22 mouse cellular contexts compared by ENCODE assay signal in the genomic region with DNA sequence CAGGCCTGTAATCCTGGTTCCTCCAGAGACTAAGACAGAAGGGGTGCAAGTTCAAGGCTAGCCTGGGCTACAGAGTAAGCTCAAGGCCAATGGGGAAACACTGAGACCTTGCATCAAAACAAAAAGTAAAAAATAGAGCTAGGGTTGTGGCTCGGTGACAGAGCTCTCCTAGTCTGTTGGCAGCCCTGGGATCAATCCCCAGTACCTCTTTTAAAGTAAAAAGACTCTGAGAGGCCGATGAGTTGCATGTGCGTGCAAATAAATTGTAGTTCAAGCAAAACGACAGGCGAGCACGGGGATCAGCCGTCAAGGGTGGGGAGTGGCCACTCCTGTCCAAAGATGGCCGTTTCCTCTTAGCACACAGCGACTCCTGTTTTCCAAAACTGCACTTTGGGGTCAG. TPM values are rescaled to one million over a fixed set of nuclear protein-coding genes. Genes with fewer than 3 reads are reported as not detected.
A peak's percentile ranks its signal among the peaks of the same experiment; 100 is the strongest.
DNase-seq lines count a peak whose midpoint lies in the region; ATAC-seq and TF ChIP-seq lines count a peak whose summit lies in the region.
"Had no signal": no experiment of that assay in that cellular context is flagged by ENCODE, and none has a peak within 500 bp of the region (broad histone marks: within the 10 kb centered on the region; RNA-seq: fewer than 3 reads in every experiment).

No protein-coding gene starts in this region.

- WGBS in lung, postnatal 0 days: 32% methylated on average over 9 of the region's 9 CpGs
- WGBS in limb, embryonic 11.5 days: 41% methylated on average over 9 of the region's 9 CpGs
- WGBS in stomach, embryonic 16.5 days: 47% methylated on average over 9 of the region's 9 CpGs
- 86% methylated on average over 9 of the region's 9 CpGs for WGBS in forebrain, embryonic 10.5 days

- peak overlapping the region; percentile 27; the same call in 1 of the 2 replicates for H3K4me2 ChIP-seq in lung, postnatal 0 days (replicated peaks; ENCODE audit: low read depth, low read length)
- peak overlapping the region; percentile 5; the same call in 1 of the 2 replicates for H3K4me2 ChIP-seq in limb, embryonic 11.5 days (ENCODE audit: low read depth, severe bottlenecking)
- 0 out of 2 replicates have a peak overlapping the region, but pooled peaks have one; percentile 8 for H3K4me2 ChIP-seq in stomach, embryonic 16.5 days (ENCODE audit: low read depth, low read length)
- H3K4me2 ChIP-seq: embryonic facial prominence, embryonic 13.5 days; heart, embryonic 12.5 days; hindbrain, embryonic 12.5 days; midbrain, embryonic 15.5 days had no signal

- no peak; the same call in 1 of the 2 replicates for ATAC-seq in lung, postnatal 0 days
- no peak for ATAC-seq in limb, embryonic 11.5 days (ENCODE audit: insufficient number of reproducible peaks, low FRiP score, low TSS enrichment, low read depth)
- no peak for ATAC-seq in stomach, embryonic 16.5 days (ENCODE audit: insufficient read depth, low FRiP score)
- ATAC-seq: forebrain, embryonic 16.5 days; midbrain, embryonic 15.5 days had no signal

- H3K9me3 ChIP-seq in lung, postnatal 0 days (ENCODE audit: low read length): no peaks in the 10 kb centered on the region
- H3K9me3 ChIP-seq in limb, embryonic 11.5 days (ENCODE audit: control insufficient read depth, low read length): no peaks in the 10 kb centered on the region
- H3K9me3 ChIP-seq in stomach, embryonic 16.5 days (replicated peaks; ENCODE audit: control insufficient read depth, low read length): no peaks in the 10 kb centered on the region
- H3K9me3 ChIP-seq in forebrain, embryonic 10.5 days: no peaks in the 10 kb centered on the region
- H3K9me3 ChIP-seq: embryonic facial prominence, embryonic 13.5 days; heart, embryonic 12.5 days; hindbrain, embryonic 12.5 days; midbrain, embryonic 15.5 days had no signal

- H3K27ac ChIP-seq in gastrocnemius, adult 2 months: no peak overlapping the region
- H3K27ac ChIP-seq in lung, postnatal 0 days (ENCODE audit: low read length): no peak overlapping the region
- peak overlapping the region; percentile 36; the same call in 1 of the 2 replicates for H3K27ac ChIP-seq in limb, embryonic 11.5 days (replicated peaks; ENCODE audit: low read depth, low read length)
- no peak overlapping the region for H3K27ac ChIP-seq in stomach, embryonic 16.5 days (ENCODE audit: low read length)
- no peak overlapping the region for H3K27ac ChIP-seq in forebrain, embryonic 10.5 days
- H3K27ac ChIP-seq: embryonic facial prominence, embryonic 13.5 days; hindbrain, embryonic 12.5 days; midbrain, embryonic 15.5 days had no signal

- no peak for TF ChIP-seq EP300 in lung, postnatal 0 days (IDR thresholded peaks at IDR 0.05)

- intact Hi-C loops in gastrocnemius, adult 2 months (cut with DNase I): no loop called here

- no peak for DNase-seq in gastrocnemius, adult 2 months
- DNase-seq in gastrocnemius, adult 8-10 months (ENCODE audit: low spot score in 2 of 2): no peak
- DNase-seq in lung, postnatal 0 days (ENCODE audit: low spot score): no peak
- DNase-seq in lung, adult 18-20 months: no peak
- peak; percentile 40 for DNase-seq in limb, embryonic 11.5 days (ENCODE audit: low spot score)
- no peak for DNase-seq in ovary, postnatal 14 days (ENCODE audit: low spot score)
- DNase-seq in forebrain, embryonic 10.5 days (ENCODE audit: extremely low spot score, low spot score): no peak
- DNase-seq: B cell, adult 2 months; cerebellum, adult 9-10 months; heart, postnatal 14 days; left cerebral cortex, postnatal 4 days; lung, postnatal 14 days; retina, postnatal 1 day; right cerebral cortex, postnatal 4 days; thymus, postnatal 25 days had no signal

- H3K4me3 ChIP-seq in gastrocnemius, adult 2 months: peak overlapping the region; percentile 35
- H3K4me3 ChIP-seq in lung, postnatal 0 days (ENCODE audit: low read depth, low read length): no peak overlapping the region
- H3K4me3 ChIP-seq in limb, embryonic 11.5 days (ENCODE audit: low read depth, low read length): no peak overlapping the region
- H3K4me3 ChIP-seq in stomach, embryonic 16.5 days (replicated peaks; ENCODE audit: low read length): no peak overlapping the region
- H3K4me3 ChIP-seq in forebrain, embryonic 10.5 days: no peak overlapping the region
- H3K4me3 ChIP-seq: embryonic facial prominence, embryonic 13.5 days; heart, embryonic 12.5 days; hindbrain, embryonic 12.5 days; megakaryocyte, embryonic 14.5 days; midbrain, embryonic 15.5 days had no signal

- no peaks in the 10 kb centered on the region for H3K4me1 ChIP-seq in lung, postnatal 0 days (ENCODE audit: insufficient read depth, low read depth, low read length)
- H3K4me1 ChIP-seq in limb, embryonic 11.5 days (ENCODE audit: control insufficient read depth, insufficient read depth, low read length): no peaks in the 10 kb centered on the region
- no peaks in the 10 kb centered on the region for H3K4me1 ChIP-seq in stomach, embryonic 16.5 days (ENCODE audit: control insufficient read depth, insufficient read depth, low read length)
- peaks cover 3% of the 10 kb centered on the region; the same call in 1 of the 2 replicates for H3K4me1 ChIP-seq in forebrain, embryonic 10.5 days
- H3K4me1 ChIP-seq: embryonic facial prominence, embryonic 13.5 days; heart, embryonic 12.5 days; hindbrain, embryonic 12.5 days had no signal

- TF ChIP-seq CTCF in gastrocnemius, adult 2 months (IDR thresholded peaks at IDR 0.05): no peak
- TF ChIP-seq CTCF in lung, postnatal 0 days (IDR thresholded peaks at IDR 0.05): peak; percentile 3; the same call in 1 of the 2 replicates

- no peaks in the 10 kb centered on the region for H3K27me3 ChIP-seq in lung, postnatal 0 days (replicated peaks; ENCODE audit: insufficient read depth, low read length)
- H3K27me3 ChIP-seq in limb, embryonic 11.5 days (ENCODE audit: control insufficient read depth, insufficient read depth, low read length): no peaks in the 10 kb centered on the region
- H3K27me3 ChIP-seq in stomach, embryonic 16.5 days (ENCODE audit: control insufficient read depth, insufficient read depth, low read length): no peaks in the 10 kb centered on the region
- H3K27me3 ChIP-seq in forebrain, embryonic 10.5 days (ENCODE audit: poor library complexity, severe bottlenecking): no peaks in the 10 kb centered on the region
- H3K27me3 ChIP-seq: embryonic facial prominence, embryonic 13.5 days; heart, embryonic 12.5 days; hindbrain, embryonic 12.5 days; midbrain, embryonic 15.5 days had no signal

- H3K9ac ChIP-seq in lung, postnatal 0 days (replicated peaks; ENCODE audit: low read depth): no peak overlapping the region
- peak overlapping the region; percentile 30; the same call in 1 of the 2 replicates for H3K9ac ChIP-seq in limb, embryonic 11.5 days (ENCODE audit: low read length)
- 0 out of 2 replicates have a peak overlapping the region, but pooled peaks have one; percentile 3 for H3K9ac ChIP-seq in stomach, embryonic 16.5 days (ENCODE audit: low read length)
- H3K9ac ChIP-seq: embryonic facial prominence, embryonic 13.5 days; heart, embryonic 12.5 days; hindbrain, embryonic 12.5 days; midbrain, embryonic 15.5 days had no signal

- H3K36me3 ChIP-seq in lung, postnatal 0 days (ENCODE audit: insufficient read depth, low read length): no peaks in the 10 kb centered on the region
- no peaks in the 10 kb centered on the region for H3K36me3 ChIP-seq in limb, embryonic 11.5 days (ENCODE audit: control insufficient read depth, insufficient read depth, low read length)
- H3K36me3 ChIP-seq in stomach, embryonic 16.5 days (ENCODE audit: control insufficient read depth, insufficient read depth, low read length): no peaks in the 10 kb centered on the region
- H3K36me3 ChIP-seq in forebrain, embryonic 10.5 days (replicated peaks): no peaks in the 10 kb centered on the region
- H3K36me3 ChIP-seq: embryonic facial prominence, embryonic 13.5 days; heart, embryonic 12.5 days; hindbrain, embryonic 12.5 days; midbrain, embryonic 15.5 days had no signal

RNA-seq across cellular contexts. Expression of gene Rbm47, which starts 48.0 kb away (rescaled TPM):
- total RNA-seq in gastrocnemius, adult 2 months (2021): under 1 TPM; 0.64 to 0.66 TPM
- 1 to 10 TPM in 1 of 4 experiments, under 1 TPM in 3; 0.27 to 1.8 (median 0.63) TPM for total RNA-seq in gastrocnemius, adult 8-10 months (2022)
- 41.5 and 50.2 TPM in 2 replicates for polyA plus RNA-seq in lung, postnatal 0 days (2015; fragmentation: Nextera tagmentation; extraction: Ambion mirVana)
- 0.75 and 0.89 TPM in 2 replicates for polyA plus RNA-seq in limb, embryonic 11.5 days (2014; fragmentation: Nextera tagmentation; extraction: Ambion mirVana)
- 79.1 and 84.6 TPM in 2 replicates for polyA plus RNA-seq in stomach, embryonic 16.5 days (2015; fragmentation: Nextera tagmentation; extraction: Ambion mirVana)
- polyA plus RNA-seq in forebrain, embryonic 10.5 days (2016; fragmentation: Nextera tagmentation; extraction: Ambion mirVana): 3.1 and 3.4 TPM in 2 replicates
